Mouse (Mus musculus): ENCODE data around the gene Zfp451. TPM values are rescaled to one million over a fixed set of nuclear protein-coding genes. Genes with fewer than 3 reads are reported as not detected.
"Not testable (repeated sequence)": the region's sequence is repeated elsewhere in the genome, so short reads cannot be mapped to it uniquely, and the experiment has no call there.

Zfp451 gene
- 10 to 100 TPM; 10.9 to 12.1 TPM for polyA plus RNA-seq (2017; shearing (Covaris generic))

- peak; percentile 94 for ATAC-seq
Observed at GRCm38 (mm10) chr1:33813868-33814794, at the start of gene Zfp451. Zfp451 (minus strand) TSS chr1:33814595.

GRCm38 (mm10) chr1:33846807-33847206, 32.4 kb upstream of the Zfp451 start:
- no peak for ATAC-seq

GRCm38 (mm10) chr1:33843823-33844222, 29.4 kb upstream of the Zfp451 start:
- ATAC-seq = no peak

- ATAC-seq = not testable (repeated sequence)
Observed at GRCm38 (mm10) chr1:33838952-33839351, 24.6 kb upstream of the Zfp451 start.

GRCm38 (mm10) chr1:33830586-33830985, 16.2 kb upstream of the Zfp451 start:
- ATAC-seq = no peak

GRCm38 (mm10) chr1:33817931-33818330, 3.5 kb upstream of the Zfp451 start:
- no peak for ATAC-seq

- peak; percentile 1 for ATAC-seq
Observed at GRCm38 (mm10) chr1:33813495-33813867, 914 bp downstream of the Zfp451 start.

GRCm38 (mm10) chr1:33803323-33803722, 11.1 kb downstream of the Zfp451 start:
- ATAC-seq = no peak

- ATAC-seq = no peak
Observed at GRCm38 (mm10) chr1:33799620-33800019, 14.8 kb downstream of the Zfp451 start.

- ATAC-seq = no peak
Observed at GRCm38 (mm10) chr1:33788493-33788892, 25.9 kb downstream of the Zfp451 start.

- no peak for ATAC-seq
Observed at GRCm38 (mm10) chr1:33788072-33788471, 26.3 kb downstream of the Zfp451 start.

GRCm38 (mm10) chr1:33784561-33784960, 29.8 kb downstream of the Zfp451 start:
- no peak for ATAC-seq

- no peak for ATAC-seq
Observed at GRCm38 (mm10) chr1:33776175-33776611, 38.2 kb downstream of the Zfp451 start.

GRCm38 (mm10) chr1:33772106-33772505, 42.3 kb downstream of the Zfp451 start:
- no peak for ATAC-seq

GRCm38 (mm10) chr1:33771621-33772020, 42.8 kb downstream of the Zfp451 start:
- no peak for ATAC-seq

GRCm38 (mm10) chr1:33768827-33769226, 45.6 kb downstream of the Zfp451 start:
- no peak for ATAC-seq

GRCm38 (mm10) chr1:33768091-33768787, 46.2 kb downstream of the Zfp451 start:
- ATAC-seq = no peak

- ATAC-seq = no peak
Observed at GRCm38 (mm10) chr1:33766520-33767508, 47.6 kb downstream of the Zfp451 start.

GRCm38 (mm10) chr1:33765468-33766080, 48.8 kb downstream of the Zfp451 start:
- no peak for ATAC-seq

GRCm38 (mm10) chr1:33763826-33764225, 50.6 kb downstream of the Zfp451 start:
- ATAC-seq = no peak

- ATAC-seq = no peak
Observed at GRCm38 (mm10) chr1:33758488-33758887, 55.9 kb downstream of the Zfp451 start.

GRCm38 (mm10) chr1:33757491-33758041, 56.8 kb downstream of the Zfp451 start, which contains the start of gene Bag2:
Bag2 (minus strand) TSS chr1:33757795.
- peak; percentile 66 for ATAC-seq

Data from CD4-positive, CD25-positive, alpha-beta regulatory T cell, adult 4 months (primary cell).